Mouse (Mus musculus) CH12.LX (cell line): ENCODE measurements around the gene Myo10. TPM values are rescaled to one million over a fixed set of nuclear protein-coding genes. Genes with fewer than 3 reads are reported as not detected.

ENCODE experiments used
- DNase-seq: peaks from one replicate; pipeline ENCODE4 v3.0.0-alpha.2; 2013; ENCODE audit errors: extremely low read depth
- H3K27ac ChIP-seq: 2 replicates; pipeline ENCODE4 v1.5.1; 2012; ENCODE audit warnings: low read depth, mild to moderate bottlenecking, control low read depth, moderate library complexity; ENCODE audit not compliant: insufficient read depth
- H3K27me3 ChIP-seq: replicated peaks from 2 replicates; pipeline ENCODE3; 2012; ENCODE audit warnings: inconsistent platforms
- H3K36me3 ChIP-seq, 2 experiments: replicated peaks in 1 of 2; 2 replicates each; pipeline versions ENCODE3 to v1.6.1; 2012; ENCODE audit warnings: inconsistent platforms in 1 of 2, low read length in 1 of 2, mild to moderate bottlenecking in 1 of 2, mixed read lengths in 1 of 2, moderate library complexity in 1 of 2; ENCODE audit not compliant: control insufficient read depth in 1 of 2, insufficient read depth in 1 of 2
- H3K4me1 ChIP-seq, 2 experiments: 2 replicates each; pipeline ENCODE4 v1.6.1; 2012; ENCODE audit warnings: inconsistent platforms in 1 of 2, moderate library complexity in 1 of 2; ENCODE audit not compliant: insufficient read depth in 2 of 2, control insufficient read depth in 1 of 2
- H3K4me2 ChIP-seq: 2 replicates; pipeline ENCODE4 v1.6.1; 2012; ENCODE audit warnings: low read depth, mild to moderate bottlenecking, control low read depth; ENCODE audit not compliant: poor library complexity, insufficient read depth, severe bottlenecking
- H3K4me3 ChIP-seq, 3 experiments: fragments of 150-350 bp in 1 of 3; sonication (generic) in 1 of 3; replicated peaks in 1 of 3; 2 replicates each; pipeline versions ENCODE3 to v1.5.1; 2011 to 2012; ENCODE audit warnings: low read depth in 2 of 3, low read length in 2 of 3, mild to moderate bottlenecking in 2 of 3, moderate library complexity in 2 of 3, control low read depth in 1 of 3, improper control_type of control experiment in 1 of 3, inconsistent platforms in 1 of 3, mixed read lengths in 1 of 3; ENCODE audit not compliant: poor library complexity in 1 of 3
- H3K79me2 ChIP-seq: replicated peaks from 2 replicates; pipeline ENCODE4 v1.6.1; 2012; ENCODE audit warnings: mild to moderate bottlenecking, moderate library complexity; ENCODE audit not compliant: control insufficient read depth, poor library complexity, insufficient read depth, severe bottlenecking; ENCODE audit errors: extremely low read depth
- H3K9ac ChIP-seq: 2 replicates; pipeline ENCODE4 v1.6.1; 2012; ENCODE audit warnings: low read depth, mild to moderate bottlenecking, control low read depth, moderate library complexity; ENCODE audit not compliant: insufficient read depth
- H3K9me3 ChIP-seq: replicated peaks from 2 replicates; pipeline ENCODE3; 2012; ENCODE audit warnings: low read length, inconsistent platforms, mixed read lengths
- BHLHE40 ChIP-seq: IDR thresholded peaks from 2 replicates; pipeline ENCODE4 v1.6.1; 2011; ENCODE audit warnings: mild to moderate bottlenecking, low read depth, low read length, improper control_type of control experiment
- CHD1 ChIP-seq: IDR thresholded peaks from 2 replicates; pipeline ENCODE4 v1.6.1; 2012; ENCODE audit warnings: low read depth, low read length, improper control_type of control experiment, inconsistent platforms
- CHD2 ChIP-seq: IDR thresholded peaks from 2 replicates; pipeline ENCODE4 v1.6.1; 2011; ENCODE audit warnings: low read length, improper control_type of control experiment
- CTCF ChIP-seq, 2 experiments: IDR thresholded peaks in 1 of 2; conservative IDR thresholded peaks in 1 of 2; 2 replicates each; pipeline ENCODE4 v1.5.1; 2011 to 2012; ENCODE audit warnings: low read depth in 2 of 2, low read length in 2 of 2, improper control_type of control experiment in 1 of 2, inconsistent platforms in 1 of 2, mild to moderate bottlenecking in 1 of 2, moderate library complexity in 1 of 2
- E2F4 ChIP-seq: IDR thresholded peaks from 2 replicates; pipeline ENCODE4 v1.6.1; 2011; ENCODE audit warnings: low read depth, low read length, improper control_type of control experiment; ENCODE audit not compliant: insufficient replicate concordance
- ELF1 ChIP-seq: IDR thresholded peaks from 2 replicates; pipeline ENCODE4 v1.6.1; 2014; ENCODE audit warnings: low read depth, mild to moderate bottlenecking, inconsistent platforms, low read length, improper control_type of control experiment
- EP300 ChIP-seq: IDR thresholded peaks from 2 replicates; pipeline ENCODE4 v1.6.1; 2011; ENCODE audit warnings: low read length, improper control_type of control experiment
- ETS1 ChIP-seq: conservative IDR thresholded peaks from 2 replicates; pipeline ENCODE4 v1.6.1; 2012; ENCODE audit warnings: low read depth, mild to moderate bottlenecking, inconsistent platforms, low read length, improper control_type of control experiment, moderate library complexity
- JUN ChIP-seq: IDR thresholded peaks from 2 replicates; pipeline ENCODE4 v1.6.1; 2011; ENCODE audit warnings: low read depth, mild to moderate bottlenecking, low read length, improper control_type of control experiment, moderate library complexity; ENCODE audit not compliant: insufficient read depth
- JUND ChIP-seq: conservative IDR thresholded peaks from 2 replicates; pipeline ENCODE4 v1.6.1; 2011; ENCODE audit warnings: low read depth, low read length, improper control_type of control experiment
- MAZ ChIP-seq: IDR thresholded peaks from 2 replicates; pipeline ENCODE4 v1.6.1; 2012; ENCODE audit warnings: low read depth, mild to moderate bottlenecking, inconsistent platforms, low read length, improper control_type of control experiment, moderate library complexity
- MXI1 ChIP-seq: IDR thresholded peaks from 2 replicates; pipeline ENCODE4 v1.6.1; 2011; ENCODE audit warnings: mild to moderate bottlenecking, low read depth, low read length, improper control_type of control experiment
- NELFE ChIP-seq: IDR thresholded peaks from 2 replicates; pipeline ENCODE4 v1.6.1; 2011; ENCODE audit warnings: low read depth, low read length, improper control_type of control experiment
- PAX5 ChIP-seq: IDR thresholded peaks from 2 replicates; pipeline ENCODE4 v1.6.1; 2012; ENCODE audit warnings: low read length, inconsistent platforms, mixed read lengths
- TBP ChIP-seq: conservative IDR thresholded peaks from 2 replicates; pipeline ENCODE4 v1.6.1; 2011; ENCODE audit warnings: low read depth, low read length, improper control_type of control experiment
- TCF12 ChIP-seq: IDR thresholded peaks from 2 replicates; pipeline ENCODE4 v1.6.1; 2014; ENCODE audit warnings: low read depth, mild to moderate bottlenecking, inconsistent platforms, low read length, improper control_type of control experiment
- USF1 ChIP-seq: IDR thresholded peaks from 2 replicates; pipeline ENCODE4 v1.6.1; 2014; ENCODE audit warnings: low read depth, mild to moderate bottlenecking, inconsistent platforms, low read length, improper control_type of control experiment
- ZC3H11A ChIP-seq: IDR thresholded peaks from 2 replicates; pipeline ENCODE4 v1.6.1; 2012; ENCODE audit warnings: low read depth, mild to moderate bottlenecking, inconsistent platforms, low read length, improper control_type of control experiment
- ZMIZ1 ChIP-seq: IDR thresholded peaks from 2 replicates; pipeline ENCODE4 v1.6.1; 2012; ENCODE audit warnings: low read depth, mild to moderate bottlenecking, inconsistent platforms, low read length, improper control_type of control experiment
- ZNF384 ChIP-seq: IDR thresholded peaks from 2 replicates; pipeline ENCODE4 v1.6.1; 2012; ENCODE audit warnings: low read depth, low read length, improper control_type of control experiment, inconsistent platforms
- dilution Hi-C: fragments of 300-500 bp; cut with MboI; formaldehyde crosslinking; loops from 2 replicates; pipeline ENCODE4 v1.14.3; 2020; ENCODE audit warnings: low sequenced_read_pairs; ENCODE audit not compliant: extremely low pct_unique_long_range_greater_than_20kb, extremely low pct_ligation_motif_present
- in situ Hi-C: fragments of 300-500 bp; cut with MboI; formaldehyde crosslinking; loops from 3 replicates; pipeline ENCODE4 v1.14.3; 2019; ENCODE audit warnings: low sequenced_read_pairs, low pct_ligation_motif_present, low pct_unique_long_range_greater_than_20kb, mixed read lengths
- polyA plus RNA-seq: library from polyadenylated mRNA; unstranded; fragments of >175 nt; gene quantifications from 2 replicates; pipeline ENCODE4 v1.2.1, GENCODE M21; 2012; ENCODE audit warnings: low read depth; ENCODE audit not compliant: insufficient read length
- total RNA-seq, 2 experiments: library from RNA; depleted of rRNA; stranded (reverse); fragments of 300-350 nt in 1 of 2; fragments of >200 nt in 1 of 2; gene quantifications; 2 replicates each; pipeline ENCODE4 v1.2.3; 2012 to 2014

The Myo10 gene
- total and polyA plus RNA-seq, 3 experiments, result 6.4 to 13.6 (median 8.6) TPM

- no peaks in the 10 kb centered on the region for H3K36me3 ChIP-seq
- no peak for DNase-seq
- H3K4me2 ChIP-seq, result no peak overlapping the region
- in situ Hi-C loops, result no loop called here
- no peaks in the 10 kb centered on the region for H3K4me1 ChIP-seq
- dilution Hi-C loops, result no loop called here
- no peak overlapping the region for H3K27ac ChIP-seq
- no peak overlapping the region for H3K4me3 ChIP-seq
- no peak for TF ChIP-seq ELF1
- no peak for TF ChIP-seq ZMIZ1
- TF ChIP-seq JUN, result no peak
- TF ChIP-seq, all 38 proteins: peak for 0
- H3K9ac ChIP-seq, result no peak overlapping the region
- H3K27me3 ChIP-seq, result no peaks in the 10 kb centered on the region
- H3K79me2 ChIP-seq, result no peaks in the 10 kb centered on the region
- H3K9me3 ChIP-seq, result no peaks in the 10 kb centered on the region
These were observed 52.6 kb downstream of the Myo10 start for GRCm38 (mm10) chr15:25674932-25675250.

GRCm38 (mm10) chr15:25675359-25675758, 53.0 kb downstream of the Myo10 start:
- 0 out of 4 replicates have a peak, but pooled peaks cover 0 to 4% of the 10 kb centered on the region in 2 experiments for H3K4me1 ChIP-seq
- in situ Hi-C loops (no loop called here), dilution Hi-C loops (no loop called here)
- no peaks in the 10 kb centered on the region for H3K79me2 ChIP-seq
- no peak overlapping the region for H3K4me2 ChIP-seq
- no peak for DNase-seq
- H3K27me3 ChIP-seq, result no peaks in the 10 kb centered on the region
- no peaks in the 10 kb centered on the region for H3K36me3 ChIP-seq
- H3K9me3 ChIP-seq, result no peaks in the 10 kb centered on the region
- H3K9ac ChIP-seq, result no peak overlapping the region
- H3K27ac ChIP-seq, result no peak overlapping the region
- TF ChIP-seq NELFE, result no peak
- TF ChIP-seq ZC3H11A, result no peak
- TF ChIP-seq TCF12, result no peak
- no peak for TF ChIP-seq E2F4
- no peak for TF ChIP-seq MXI1
- no peak for TF ChIP-seq ETS1
- no peak for TF ChIP-seq EP300
- H3K4me3 ChIP-seq, result no peak overlapping the region

- in situ Hi-C loops, result no loop called here
- H3K9ac ChIP-seq, result no peak overlapping the region
- no peaks in the 10 kb centered on the region for H3K27me3 ChIP-seq
- H3K4me2 ChIP-seq, result no peak overlapping the region
- H3K4me3 ChIP-seq, result no peak overlapping the region
- no peak for TF ChIP-seq PAX5
- no peak for TF ChIP-seq BHLHE40
- TF ChIP-seq CHD2, result no peak
- TF ChIP-seq USF1, result no peak
- no peak for TF ChIP-seq MXI1
- no peak for TF ChIP-seq EP300
- TF ChIP-seq JUN, result no peak
- no peak for TF ChIP-seq MAZ
- TF ChIP-seq ZNF384, result no peak
- no peak for TF ChIP-seq CTCF (conservative IDR thresholded peaks at IDR 0.05 in 1 of 2, IDR thresholded peaks at IDR 0.05 in 1 of 2; ENCODE audit: low read depth in 2 of 2, low read length in 2 of 2)
- TF ChIP-seq CHD1, result no peak
- TF ChIP-seq ZMIZ1, result no peak
- no peak for TF ChIP-seq TBP
- no peak for TF ChIP-seq JUND
- TF ChIP-seq, all 38 proteins: peak for 0
- Histone ChIP-seq H3K27ac (no peak overlapping the region), H3K9me3 (no peaks in the 10 kb centered on the region), H3K79me2 (no peaks in the 10 kb centered on the region), H3K36me3 (no peaks in the 10 kb centered on the region), H3K4me1 (0 out of 4 replicates have a peak, but pooled peaks cover 0 to 5% of the 10 kb centered on the region in 2 experiments)
- dilution Hi-C loops, result no loop called here
- DNase-seq, result no peak
These were observed 53.9 kb downstream of the Myo10 start for GRCm38 (mm10) chr15:25676056-25676785.
